Mouse (Mus musculus) limb, embryonic 14.5 days (tissue): Measurements from ENCODE around the gene Elfn1. TPM values are rescaled to one million over a fixed set of nuclear protein-coding genes. Genes with fewer than 3 reads are reported as not detected.

Experiments
- ATAC-seq: fragments of 200-750 bp; cut with Nextera tagmentation; 2 replicates; pipeline ENCODE4 v1.8.0; 2017; ENCODE audit warnings: low read depth, moderate number of reproducible peaks, moderate TSS enrichment; ENCODE audit not compliant: low FRiP score
- DNase-seq: peaks from one replicate; pipeline ENCODE4 v3.0.0-alpha.2; 2015; ENCODE audit warnings: low spot score
- H3K27ac ChIP-seq: fragments of 300-500 bp; sonication (generic); replicated peaks from 2 replicates; pipeline ENCODE4 v1.5.1; 2014; ENCODE audit warnings: low read depth, mild to moderate bottlenecking, low read length, moderate library complexity, mixed read lengths
- H3K27me3 ChIP-seq: fragments of 300-500 bp; sonication (generic); 2 replicates; pipeline ENCODE4 v1.6.1; 2014; ENCODE audit warnings: low read length, mixed read lengths; ENCODE audit not compliant: control insufficient read depth, insufficient read depth
- H3K36me3 ChIP-seq: fragments of 300-500 bp; sonication (generic); 2 replicates; pipeline ENCODE4 v1.6.1; 2014; ENCODE audit warnings: mild to moderate bottlenecking, low read length, moderate library complexity, mixed read lengths; ENCODE audit not compliant: control insufficient read depth, insufficient read depth
- H3K4me1 ChIP-seq: fragments of 300-500 bp; sonication (generic); 2 replicates; pipeline ENCODE4 v1.6.1; 2014; ENCODE audit warnings: antibody characterized with exemption, low read length, mixed read lengths; ENCODE audit not compliant: control insufficient read depth, insufficient read depth
- H3K4me2 ChIP-seq: fragments of 300-500 bp; sonication (generic); replicated peaks from 2 replicates; pipeline ENCODE4 v1.6.1; 2014; ENCODE audit warnings: low read depth, mild to moderate bottlenecking, low read length, moderate library complexity; ENCODE audit not compliant: severe bottlenecking
- H3K4me3 ChIP-seq: fragments of 300-500 bp; sonication (generic); replicated peaks from 2 replicates; pipeline ENCODE4 v1.5.1; 2014; ENCODE audit warnings: low read length
- H3K9ac ChIP-seq: fragments of 300-500 bp; sonication (generic); 2 replicates; pipeline ENCODE4 v1.6.1; 2014; ENCODE audit warnings: mild to moderate bottlenecking, low read depth, low read length, moderate library complexity; ENCODE audit not compliant: severe bottlenecking
- H3K9me3 ChIP-seq: fragments of 300-500 bp; sonication (generic); 2 replicates; pipeline ENCODE4 v1.6.1; 2016; ENCODE audit warnings: low read length; ENCODE audit not compliant: control insufficient read depth
- POLR2A ChIP-seq: fragments of 200-500 bp; IDR thresholded peaks from 2 replicates; pipeline ENCODE4 v1.8.0; 2012; ENCODE audit warnings: inconsistent platforms, mild to moderate bottlenecking, moderate library complexity, borderline replicate concordance; ENCODE audit not compliant: insufficient read depth, insufficient read length; ENCODE audit errors: extremely low read depth
- WGBS: fragments of 180-500 bp; shearing (Covaris S2); extraction: QIAGEN DNeasy Blood & Tissue Kit; methylation state at CpG from one replicate; pipeline ENCODE4 v1.1.7; 2014; 5-methylcytosine and 5-hydroxymethylcytosine counted together
- polyA plus RNA-seq, 2 experiments: library from polyadenylated mRNA; depleted of rRNA in 1 of 2; stranded (reverse) in 1 of 2; unstranded in 1 of 2; fragments of >200 nt; fragmentation: Nextera tagmentation in 1 of 2; extraction: Ambion mirVana in 1 of 2; gene quantifications; 2 replicates each; pipeline versions ENCODE4 v1.2.1 to v1.2.3; 2012 to 2014

Elfn1 gene
- polyA plus RNA-seq, 2 experiments: 0.92 to 3.7 TPM

DNA sequence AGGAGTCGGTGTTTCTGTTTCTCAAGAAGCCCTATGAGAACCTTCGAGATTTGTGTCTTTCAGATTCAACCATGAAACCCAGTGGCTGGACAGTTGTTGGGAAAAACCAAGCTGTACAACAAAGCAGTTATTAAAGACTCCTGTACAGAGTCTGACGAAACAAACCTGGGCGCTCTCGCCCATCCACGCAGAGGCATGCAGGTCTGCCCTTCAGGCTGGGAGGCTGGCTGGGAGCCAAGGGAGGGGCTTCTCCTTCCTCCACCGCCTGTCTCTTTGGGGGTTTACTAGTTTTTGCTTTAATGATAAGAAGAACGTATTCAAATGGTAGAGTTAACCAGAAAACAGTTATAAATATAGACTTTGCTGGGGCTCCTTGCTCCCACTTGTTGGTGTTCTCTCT lies 99.1 kb downstream of the Elfn1 start:
- Histone ChIP-seq H3K4me2 (no peak overlapping the region), H3K27me3 (no peaks in the 10 kb centered on the region), H3K9ac (no peak overlapping the region), H3K4me3 (no peak overlapping the region), H3K36me3 (peaks cover 6% of the 10 kb centered on the region; the same call in 1 of the 2 replicates), H3K9me3 (no peaks in the 10 kb centered on the region), H3K27ac (no peak overlapping the region), H3K4me1 (peaks cover 3% of the 10 kb centered on the region; the same call in 1 of the 2 replicates)
- TF ChIP-seq POLR2A: no peak
- WGBS: 47% methylated on average over 8 of the region's 8 CpGs
- ATAC-seq (no peak), DNase-seq (peak; percentile 25)

DNA sequence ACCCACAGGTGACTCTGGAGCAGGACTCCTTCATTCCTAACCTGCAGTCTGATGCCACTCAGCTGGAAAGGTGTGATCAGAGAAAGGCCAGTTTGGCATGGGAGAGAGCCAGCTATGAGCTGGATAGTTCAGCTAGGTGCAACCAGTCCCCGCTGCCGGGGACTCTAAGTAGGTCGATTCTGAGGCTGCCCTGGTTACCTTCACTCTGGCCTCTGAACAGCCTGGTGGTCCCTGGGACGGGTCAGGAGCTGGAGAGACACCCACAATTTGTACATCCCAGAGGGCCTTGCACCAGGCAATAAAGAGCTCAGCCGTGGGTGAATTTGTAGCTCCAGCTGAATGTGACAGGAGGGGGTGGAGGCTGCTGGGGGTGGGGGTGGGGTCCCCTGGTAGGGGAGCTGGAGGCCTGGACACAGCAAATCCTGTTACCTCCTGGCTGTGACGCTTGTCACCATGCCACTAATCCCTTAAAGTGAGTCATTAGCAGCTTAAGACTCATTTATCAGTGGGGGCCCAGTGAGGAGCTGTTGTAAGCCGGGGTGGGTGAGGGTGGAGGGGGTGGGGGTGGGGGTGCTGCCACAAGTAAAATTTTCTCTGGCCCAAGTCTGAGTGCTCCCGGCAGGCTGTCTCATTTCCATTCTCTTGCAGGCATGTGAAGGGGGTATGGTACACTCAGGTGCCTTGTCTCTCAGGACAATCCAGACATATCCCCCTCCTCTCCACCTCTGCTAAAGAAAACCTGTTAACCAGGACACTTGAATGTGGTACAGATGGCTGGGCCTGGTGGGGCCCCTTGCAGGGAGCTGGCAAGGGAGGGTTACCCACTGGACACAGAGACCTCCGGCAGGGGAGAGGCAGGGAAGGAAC lies 100.1 kb downstream of the Elfn1 start:
- TF ChIP-seq POLR2A: no peak
- no peak for DNase-seq
- H3K4me2 ChIP-seq: no peak overlapping the region
- 34% methylated on average over 9 of the region's 9 CpGs for WGBS
- no peak for ATAC-seq
- H3K36me3 ChIP-seq: peaks cover 6% of the 10 kb centered on the region; the same call in 1 of the 2 replicates
- H3K27me3 ChIP-seq: no peaks in the 10 kb centered on the region
- no peak overlapping the region for H3K9ac ChIP-seq
- peaks cover 3% of the 10 kb centered on the region; the same call in 1 of the 2 replicates for H3K4me1 ChIP-seq
- no peak overlapping the region for H3K4me3 ChIP-seq
- H3K27ac ChIP-seq: no peak overlapping the region
- H3K9me3 ChIP-seq: no peaks in the 10 kb centered on the region

DNA sequence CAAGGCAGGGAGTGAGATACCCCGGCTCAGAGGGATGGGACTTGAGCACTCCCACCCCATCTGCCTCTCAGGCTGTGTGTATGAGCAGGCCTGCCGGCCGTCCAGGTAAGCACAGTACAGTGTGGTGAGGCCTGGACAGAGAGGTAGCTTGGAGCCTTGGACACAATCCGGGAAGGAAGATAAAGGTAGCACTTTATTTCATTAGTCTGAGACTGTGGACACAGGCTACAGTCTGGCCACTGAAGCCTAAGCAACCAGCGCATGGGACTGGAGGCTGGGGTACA lies 100.7 kb downstream of the Elfn1 start:
- DNase-seq (no peak), ATAC-seq (no peak)
- no peaks in the 10 kb centered on the region for H3K27me3 ChIP-seq
- no peak overlapping the region for H3K27ac ChIP-seq
- H3K4me2 ChIP-seq: no peak overlapping the region
- no peak overlapping the region for H3K4me3 ChIP-seq
- 64% methylated on average over 5 of the region's 5 CpGs for WGBS
- no peaks in the 10 kb centered on the region for H3K9me3 ChIP-seq
- H3K9ac ChIP-seq: no peak overlapping the region
- no peak for TF ChIP-seq POLR2A
- H3K4me1 ChIP-seq: peaks cover 3% of the 10 kb centered on the region; the same call in 1 of the 2 replicates
- H3K36me3 ChIP-seq: peaks cover 6% of the 10 kb centered on the region; the same call in 1 of the 2 replicates

DNA sequence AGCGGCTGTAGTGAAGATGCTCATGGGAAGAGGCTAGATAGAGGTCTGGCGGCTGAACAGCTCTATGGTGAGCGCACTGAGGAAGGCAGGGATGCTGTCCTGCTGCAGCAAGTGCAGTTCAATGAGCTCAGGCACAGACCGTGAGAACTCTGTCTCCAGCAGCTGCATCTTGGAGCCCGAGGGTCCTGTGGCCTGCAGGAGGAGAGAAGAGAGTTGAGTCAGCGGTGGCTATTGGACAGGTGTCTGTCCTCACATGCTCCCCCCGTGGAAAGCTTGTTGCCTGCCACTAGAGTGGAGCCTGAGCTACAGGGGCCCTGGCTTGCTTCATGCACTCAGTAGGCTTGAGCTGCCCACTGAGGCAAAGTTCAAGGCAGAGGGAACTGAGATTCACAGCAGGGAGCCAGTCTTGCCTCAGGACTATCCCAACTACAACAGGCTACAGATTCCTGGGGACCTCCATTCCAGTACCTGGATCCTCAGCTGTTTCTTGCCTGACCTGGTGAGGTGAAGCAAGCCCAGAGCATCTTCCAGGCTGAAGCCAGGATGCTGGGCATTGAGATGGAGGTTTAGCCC lies 101.4 kb downstream of the Elfn1 start:
- H3K4me3 ChIP-seq: no peak overlapping the region
- H3K27ac ChIP-seq: no peak overlapping the region
- DNase-seq (no peak), ATAC-seq (no peak)
- TF ChIP-seq POLR2A: no peak
- no peak overlapping the region for H3K9ac ChIP-seq
- H3K4me2 ChIP-seq: no peak overlapping the region
- H3K27me3 ChIP-seq: no peaks in the 10 kb centered on the region
- H3K36me3 ChIP-seq: peaks cover 6% of the 10 kb centered on the region; the same call in 1 of the 2 replicates
- WGBS: 68% methylated on average over 7 of the region's 7 CpGs
- H3K9me3 ChIP-seq: no peaks in the 10 kb centered on the region
- H3K4me1 ChIP-seq: peaks cover 6% of the 10 kb centered on the region; the same call in 1 of the 2 replicates

DNA sequence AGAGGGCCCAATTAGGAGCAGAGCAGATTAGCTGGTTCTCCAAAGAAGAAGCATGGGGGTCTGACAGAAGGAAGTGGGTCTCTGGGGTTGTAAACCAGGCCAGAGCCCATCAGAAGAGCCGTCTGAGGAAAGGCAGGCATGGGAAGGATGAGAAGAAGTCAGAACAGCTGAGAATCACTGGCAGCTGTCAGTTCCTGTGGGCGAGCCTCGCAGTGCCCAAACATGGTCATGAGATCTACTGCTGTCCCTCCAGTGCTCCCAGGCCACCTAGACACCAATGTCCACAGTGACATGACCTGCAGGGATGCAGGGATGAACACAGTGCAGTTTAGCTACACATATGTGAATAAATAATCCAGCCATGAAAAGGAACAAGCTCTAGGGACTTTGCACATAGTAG lies 102.7 kb downstream of the Elfn1 start:
- Histone ChIP-seq H3K27me3 (no peaks in the 10 kb centered on the region), H3K27ac (no peak overlapping the region), H3K9ac (no peak overlapping the region), H3K4me2 (no peak overlapping the region), H3K4me3 (no peak overlapping the region), H3K36me3 (peaks cover 6% of the 10 kb centered on the region; the same call in 1 of the 2 replicates), H3K9me3 (no peaks in the 10 kb centered on the region), H3K4me1 (peaks cover 6% of the 10 kb centered on the region; the same call in 1 of the 2 replicates)
- TF ChIP-seq POLR2A: no peak
- 81% methylated on average over 3 of the region's 3 CpGs for WGBS
- ATAC-seq: no peak
- no peak for DNase-seq
